Mouse (Mus musculus) MEL (cell line): ENCODE measurements around the gene Adgra1. TPM values are rescaled to one million over a fixed set of nuclear protein-coding genes. Genes with fewer than 3 reads are reported as not detected.

ENCODE experiments used
- DNase-seq: peaks from one replicate; pipeline ENCODE4 v3.0.0; 2011; ENCODE audit warnings: low read depth, low spot score
- H3K27ac ChIP-seq: 2 replicates; pipeline ENCODE4 v1.5.1; 2012; ENCODE audit warnings: low read depth, mild to moderate bottlenecking, control low read depth, low read length, moderate library complexity; ENCODE audit not compliant: control insufficient read depth
- H3K27me3 ChIP-seq, 2 experiments: fragments of 150-350 bp in 1 of 2; sonication (generic) in 1 of 2; 2 replicates each; pipeline ENCODE4 v1.6.1; 2012; ENCODE audit warnings: low read length in 2 of 2, mild to moderate bottlenecking in 2 of 2, improper control_type of control experiment in 1 of 2, moderate library complexity in 1 of 2; ENCODE audit not compliant: insufficient read depth in 2 of 2, control insufficient read depth in 1 of 2
- H3K36me3 ChIP-seq, 2 experiments: 2 replicates each; pipeline ENCODE4 v1.6.1; 2012 to 2014; ENCODE audit warnings: low read length in 2 of 2, improper control_type of control experiment in 1 of 2, inconsistent platforms in 1 of 2, mild to moderate bottlenecking in 1 of 2; ENCODE audit not compliant: insufficient read depth in 2 of 2, control insufficient read depth in 1 of 2
- H3K4me1 ChIP-seq, 2 experiments: fragments of 150-350 bp in 1 of 2; sonication (generic) in 1 of 2; 2 replicates each; pipeline ENCODE4 v1.6.1; 2012; ENCODE audit warnings: low read length in 2 of 2, improper control_type of control experiment in 1 of 2, mild to moderate bottlenecking in 1 of 2; ENCODE audit not compliant: insufficient read depth in 2 of 2, control insufficient read depth in 1 of 2
- H3K4me3 ChIP-seq, 2 experiments: fragments of 150-350 bp in 1 of 2; sonication (generic) in 1 of 2; 2 replicates each; pipeline ENCODE4 v1.5.1; 2012; ENCODE audit warnings: low read depth in 2 of 2, low read length in 2 of 2, mild to moderate bottlenecking in 2 of 2, moderate library complexity in 2 of 2, control low read depth in 1 of 2, improper control_type of control experiment in 1 of 2; ENCODE audit not compliant: control insufficient read depth in 1 of 2, insufficient read depth in 1 of 2
- H3K79me2 ChIP-seq: 2 replicates; pipeline ENCODE4 v1.6.1; 2012; ENCODE audit warnings: mild to moderate bottlenecking, low read length, moderate library complexity; ENCODE audit not compliant: control insufficient read depth, poor library complexity, insufficient read depth
- H3K9ac ChIP-seq: 2 replicates; pipeline ENCODE4 v1.6.1; 2012; ENCODE audit warnings: low read depth, mild to moderate bottlenecking, control low read depth, low read length, moderate library complexity; ENCODE audit not compliant: control insufficient read depth, poor library complexity, severe bottlenecking
- H3K9me3 ChIP-seq: fragments of 150-350 bp; sonication (generic); replicated peaks from 2 replicates; pipeline ENCODE4 v1.6.1; 2012; ENCODE audit warnings: mild to moderate bottlenecking, low read length, improper control_type of control experiment, moderate library complexity; ENCODE audit not compliant: insufficient read depth
- BHLHE40 ChIP-seq: IDR thresholded peaks from 2 replicates; pipeline ENCODE4 v1.6.1; 2012; ENCODE audit warnings: low read depth, mild to moderate bottlenecking, inconsistent platforms, low read length, improper control_type of control experiment, borderline replicate concordance
- CTCF ChIP-seq, 3 experiments: IDR thresholded peaks in 2 of 3; conservative IDR thresholded peaks in 1 of 3; 2 replicates each; pipeline ENCODE4 v1.5.1; 2011 to 2012; ENCODE audit warnings: low read length in 3 of 3, low read depth in 2 of 3, mild to moderate bottlenecking in 2 of 3, improper control_type of control experiment in 1 of 3, inconsistent platforms in 1 of 3, mixed read lengths in 1 of 3, moderate library complexity in 1 of 3; ENCODE audit not compliant: control insufficient read depth in 1 of 3, insufficient read depth in 1 of 3, poor library complexity in 1 of 3, severe bottlenecking in 1 of 3
- EP300 ChIP-seq, 2 experiments: IDR thresholded peaks; 2 replicates each; pipeline ENCODE4 v1.6.1; 2011; ENCODE audit warnings: improper control_type of control experiment in 2 of 2, low read length in 2 of 2, low read depth in 1 of 2, mild to moderate bottlenecking in 1 of 2
- HCFC1 ChIP-seq: IDR thresholded peaks from 2 replicates; pipeline ENCODE4 v1.6.1; 2012; ENCODE audit warnings: low read depth, mild to moderate bottlenecking, inconsistent platforms, low read length, improper control_type of control experiment, moderate library complexity
- KAT2A ChIP-seq: conservative IDR thresholded peaks from 2 replicates; pipeline ENCODE4 v1.6.1; 2012; ENCODE audit warnings: low read depth, low read length, improper control_type of control experiment, inconsistent platforms
- MAFK ChIP-seq: IDR thresholded peaks from 2 replicates; pipeline ENCODE4 v1.6.1; 2011; ENCODE audit warnings: low read depth, mild to moderate bottlenecking, low read length, improper control_type of control experiment, borderline replicate concordance
- MYB ChIP-seq: IDR thresholded peaks from 2 replicates; pipeline ENCODE4 v1.6.1; 2011; ENCODE audit warnings: mild to moderate bottlenecking, low read depth, low read length, improper control_type of control experiment
- RAD21 ChIP-seq: IDR thresholded peaks from 2 replicates; pipeline ENCODE4 v1.6.1; 2011; ENCODE audit warnings: mild to moderate bottlenecking, low read depth, low read length, improper control_type of control experiment
- SIN3A ChIP-seq: IDR thresholded peaks from 2 replicates; pipeline ENCODE4 v1.6.1; 2012; ENCODE audit warnings: low read length, improper control_type of control experiment, inconsistent platforms
- TBP ChIP-seq: IDR thresholded peaks from 2 replicates; pipeline ENCODE4 v1.8.0; 2011; ENCODE audit warnings: low read depth, low read length, improper control_type of control experiment
- TCF12 ChIP-seq: IDR thresholded peaks from 2 replicates; pipeline ENCODE4 v1.6.1; 2014; ENCODE audit warnings: low read depth, mild to moderate bottlenecking, inconsistent platforms, low read length, improper control_type of control experiment, moderate library complexity
- UBTF ChIP-seq: IDR thresholded peaks from 2 replicates; pipeline ENCODE4 v1.6.1; 2012; ENCODE audit warnings: low read depth, mild to moderate bottlenecking, inconsistent platforms, low read length, improper control_type of control experiment, moderate library complexity, borderline replicate concordance; ENCODE audit not compliant: insufficient read depth
- USF1 ChIP-seq: IDR thresholded peaks from 2 replicates; pipeline ENCODE4 v1.6.1; 2014; ENCODE audit warnings: low read depth, mild to moderate bottlenecking, inconsistent platforms, low read length, improper control_type of control experiment, moderate library complexity
- USF2 ChIP-seq, 2 experiments: IDR thresholded peaks; 2 replicates each; pipeline ENCODE4 v1.6.1; 2011 to 2012; ENCODE audit warnings: improper control_type of control experiment in 2 of 2, low read length in 2 of 2, borderline replicate concordance in 1 of 2, inconsistent platforms in 1 of 2, low read depth in 1 of 2, mild to moderate bottlenecking in 1 of 2; ENCODE audit not compliant: insufficient read depth in 1 of 2
- polyA plus RNA-seq, 2 experiments: library from polyadenylated mRNA; stranded (reverse) in 1 of 2; unstranded in 1 of 2; fragments of >175 nt in 1 of 2; fragments of >200 nt in 1 of 2; gene quantifications; 2 replicates each; pipeline versions ENCODE4 v1.2.1 to v1.2.4; 2012; ENCODE audit warnings: low replicate concordance in 2 of 2, low read depth in 1 of 2; ENCODE audit not compliant: insufficient read length in 2 of 2, insufficient read depth in 1 of 2, missing spikeins in 1 of 2
- total RNA-seq: library from RNA; depleted of rRNA; stranded (reverse); fragments of 300-350 nt; gene quantifications from 2 replicates; pipeline ENCODE4 v1.2.3, GENCODE M21; 2012

Adgra1 gene
- total and polyA plus RNA-seq, 3 experiments, result not detected

- Histone ChIP-seq H3K9me3 (no peaks in the 10 kb centered on the region), H3K27me3 (no peaks in the 10 kb centered on the region), H3K36me3 (no peaks in the 10 kb centered on the region), H3K9ac (no peak overlapping the region), H3K4me3 (no peak overlapping the region), H3K79me2 (no peaks in the 10 kb centered on the region), H3K27ac (no peak overlapping the region), H3K4me1 (no peaks in the 10 kb centered on the region)
- no peak for DNase-seq
- TF ChIP-seq TBP (no peak), CTCF (IDR thresholded peaks at IDR 0.05 in 2 of 3, conservative IDR thresholded peaks at IDR 0.05 in 1 of 3; ENCODE audit: control insufficient read depth in 1 of 3, insufficient read depth in 1 of 3, low read depth in 2 of 3, low read length in 3 of 3, poor library complexity in 1 of 3, severe bottlenecking in 1 of 3) (0 out of 6 replicates have a peak, but pooled peaks of 1 of the 3 experiments have one; percentile 4), TCF12 (no peak)
Measured at GRCm38 (mm10) chr7:139877167-139877792, 43.3 kb downstream of the Adgra1 start.

GRCm38 (mm10) chr7:139878122-139878521 is 44.1 kb downstream of the Adgra1 start:
- Histone ChIP-seq H3K27ac (no peak overlapping the region), H3K36me3 (no peaks in the 10 kb centered on the region), H3K4me1 (no peaks in the 10 kb centered on the region), H3K79me2 (no peaks in the 10 kb centered on the region), H3K9ac (no peak overlapping the region), H3K27me3 (no peaks in the 10 kb centered on the region), H3K4me3 (no peak overlapping the region), H3K9me3 (no peaks in the 10 kb centered on the region)
- DNase-seq, result no peak
- TF ChIP-seq UBTF (no peak), KAT2A (no peak), USF1 (no peak), TCF12 (no peak), BHLHE40 (no peak), CTCF (IDR thresholded peaks at IDR 0.05 in 2 of 3, conservative IDR thresholded peaks at IDR 0.05 in 1 of 3; ENCODE audit: control insufficient read depth in 1 of 3, insufficient read depth in 1 of 3, low read depth in 2 of 3, low read length in 3 of 3, poor library complexity in 1 of 3, severe bottlenecking in 1 of 3) (no peak), USF2 (IDR thresholded peaks at IDR 0.05; ENCODE audit: borderline replicate concordance in 1 of 2, insufficient read depth in 1 of 2, low read depth in 1 of 2, low read length in 2 of 2) (no peak), MAFK (no peak), RAD21 (no peak), SIN3A (no peak), EP300 (IDR thresholded peaks at IDR 0.05; ENCODE audit: low read depth in 1 of 2, low read length in 2 of 2) (no peak), HCFC1 (no peak), MYB (no peak)
